Mouse (Mus musculus): ENCODE data around the gene Negr1.

- TF ChIP-seq CTCF (IDR thresholded peaks at IDR 0.05; ENCODE audit: low read depth, low read length), result no peak
- TF ChIP-seq TAL1 (conservative IDR thresholded peaks at IDR 0.05; ENCODE audit: low read depth, low read length), result no peak
- no peak for TF ChIP-seq POLR2AphosphoS5 (IDR thresholded peaks at IDR 0.05; ENCODE audit: insufficient replicate concordance, low read depth, low read length)
Observed at GRCm38 (mm10) chr3:157104866-157105579, 543.4 kb downstream of the Negr1 start.
